Mouse (Mus musculus): Measurements from ENCODE around the gene Hecw1. TPM values are rescaled to one million over a fixed set of nuclear protein-coding genes. Genes with fewer than 3 reads are reported as not detected.
"Not testable (repeated sequence)": the region's sequence is repeated elsewhere in the genome, so short reads cannot be mapped to it uniquely, and the experiment has no call there.

Hecw1 gene
- total and polyA plus RNA-seq, 2 experiments = not detected

- Histone ChIP-seq H3K9ac (ENCODE audit: low read depth, low read length) (no peak overlapping the region), H3K4me3 (ENCODE audit: insufficient read depth, low read depth, low read length) (no peak overlapping the region), H3K36me3 (ENCODE audit: control insufficient read depth, insufficient read depth, low read length) (no peaks in the 10 kb centered on the region), H3K27me3 (ENCODE audit: control insufficient read depth, insufficient read depth, low read length) (no peaks in the 10 kb centered on the region), H3K27ac (replicated peaks; ENCODE audit: insufficient read depth, low read depth, low read length) (no peak overlapping the region), H3K79me2 (ENCODE audit: control insufficient read depth, insufficient read depth, low read length) (no peaks in the 10 kb centered on the region), H3K4me1 (ENCODE audit: control insufficient read depth, insufficient read depth, low read length) (no peaks in the 10 kb centered on the region)
- TF ChIP-seq CTCF (IDR thresholded peaks at IDR 0.05; ENCODE audit: low read depth, low read length) (no peak), POLR2A (IDR thresholded peaks at IDR 0.05; ENCODE audit: extremely low read depth, insufficient read depth, low read length) (no peak)
- DNase-seq (ENCODE audit: extremely low read depth, low read depth, low spot score) = no peak
Measured at GRCm38 (mm10) chr13:14271476-14271875, 251.6 kb downstream of the Hecw1 start.

DNA sequence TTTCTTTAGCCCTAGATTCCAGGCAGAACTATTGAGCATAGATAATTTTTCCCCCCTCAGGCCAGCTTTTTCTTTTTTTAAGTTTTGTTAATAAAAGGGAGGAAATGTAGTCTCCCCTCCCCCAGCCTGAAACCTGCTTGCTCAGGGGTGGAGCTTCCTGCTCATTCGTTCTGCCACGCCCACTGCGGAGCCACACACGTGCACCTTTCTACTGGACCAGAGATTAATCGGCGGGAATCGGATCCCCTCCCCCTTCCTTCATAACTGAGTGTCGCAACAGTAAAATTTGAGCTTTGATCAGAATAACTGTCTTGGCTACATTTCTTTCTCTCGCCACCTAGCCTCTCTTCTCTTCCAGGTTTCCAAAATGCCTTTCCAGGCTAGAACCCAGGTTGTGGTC lies 262.1 kb downstream of the Hecw1 start:
- not testable (repeated sequence) for H3K36me3 ChIP-seq (ENCODE audit: control insufficient read depth, insufficient read depth, low read length); H3K27ac ChIP-seq (replicated peaks; ENCODE audit: insufficient read depth, low read depth, low read length); H3K79me2 ChIP-seq (ENCODE audit: control insufficient read depth, insufficient read depth, low read length); H3K27me3 ChIP-seq (ENCODE audit: control insufficient read depth, insufficient read depth, low read length); H3K4me3 ChIP-seq (ENCODE audit: insufficient read depth, low read depth, low read length); H3K9ac ChIP-seq (ENCODE audit: low read depth, low read length); H3K4me1 ChIP-seq (ENCODE audit: control insufficient read depth, insufficient read depth, low read length)
- WGBS = 44% methylated on average over 9 of the region's 9 CpGs
- peak; percentile 23 for DNase-seq (ENCODE audit: extremely low read depth, low read depth, low spot score)

- no peak for DNase-seq (ENCODE audit: extremely low read depth, low read depth, low spot score)
- WGBS = 61% methylated on average over 2 of the region's 2 CpGs
- TF ChIP-seq POLR2A (IDR thresholded peaks at IDR 0.05; ENCODE audit: extremely low read depth, insufficient read depth, low read length) = no peak
- no peak for TF ChIP-seq CTCF (IDR thresholded peaks at IDR 0.05; ENCODE audit: low read depth, low read length)
- H3K27me3 ChIP-seq (ENCODE audit: control insufficient read depth, insufficient read depth, low read length) = no peaks in the 10 kb centered on the region
- H3K4me1 ChIP-seq (ENCODE audit: control insufficient read depth, insufficient read depth, low read length) = no peaks in the 10 kb centered on the region
- H3K4me3 ChIP-seq (ENCODE audit: insufficient read depth, low read depth, low read length) = no peak overlapping the region
- no peak overlapping the region for H3K9ac ChIP-seq (ENCODE audit: low read depth, low read length)
- no peak overlapping the region for H3K27ac ChIP-seq (replicated peaks; ENCODE audit: insufficient read depth, low read depth, low read length)
- no peaks in the 10 kb centered on the region for H3K79me2 ChIP-seq (ENCODE audit: control insufficient read depth, insufficient read depth, low read length)
- H3K36me3 ChIP-seq (ENCODE audit: control insufficient read depth, insufficient read depth, low read length) = no peaks in the 10 kb centered on the region
Measured at GRCm38 (mm10) chr13:14245946-14246345, 277.1 kb downstream of the Hecw1 start.

- Histone ChIP-seq H3K79me2 (ENCODE audit: control insufficient read depth, insufficient read depth, low read length) (no peaks in the 10 kb centered on the region; the same call in 1 of the 2 replicates), H3K4me3 (ENCODE audit: insufficient read depth, low read depth, low read length) (no peak overlapping the region), H3K27me3 (ENCODE audit: control insufficient read depth, insufficient read depth, low read length) (no peaks in the 10 kb centered on the region), H3K27ac (replicated peaks; ENCODE audit: insufficient read depth, low read depth, low read length) (no peak overlapping the region), H3K9ac (ENCODE audit: low read depth, low read length) (no peak overlapping the region), H3K36me3 (ENCODE audit: control insufficient read depth, insufficient read depth, low read length) (peaks cover 13% of the 10 kb centered on the region), H3K4me1 (ENCODE audit: control insufficient read depth, insufficient read depth, low read length) (peaks cover 5% of the 10 kb centered on the region)
- TF ChIP-seq POLR2A (IDR thresholded peaks at IDR 0.05; ENCODE audit: extremely low read depth, insufficient read depth, low read length) (no peak), CTCF (IDR thresholded peaks at IDR 0.05; ENCODE audit: low read depth, low read length) (no peak)
- WGBS = 69% methylated on average over 3 of the region's 3 CpGs
- DNase-seq (ENCODE audit: extremely low read depth, low read depth, low spot score) = peak; percentile 29
Measured at GRCm38 (mm10) chr13:14179669-14180068, 343.4 kb downstream of the Hecw1 start.

- WGBS = 85% methylated on average over 1 of the region's 1 CpGs
- DNase-seq (ENCODE audit: extremely low read depth, low read depth, low spot score) = no peak
- Histone ChIP-seq H3K4me1 (ENCODE audit: control insufficient read depth, insufficient read depth, low read length) (peaks cover 5% of the 10 kb centered on the region), H3K27ac (replicated peaks; ENCODE audit: insufficient read depth, low read depth, low read length) (no peak overlapping the region), H3K4me3 (ENCODE audit: insufficient read depth, low read depth, low read length) (no peak overlapping the region), H3K36me3 (ENCODE audit: control insufficient read depth, insufficient read depth, low read length) (peaks cover 5% of the 10 kb centered on the region), H3K79me2 (ENCODE audit: control insufficient read depth, insufficient read depth, low read length) (no peaks in the 10 kb centered on the region; the same call in 1 of the 2 replicates), H3K9ac (ENCODE audit: low read depth, low read length) (no peak overlapping the region), H3K27me3 (ENCODE audit: control insufficient read depth, insufficient read depth, low read length) (no peaks in the 10 kb centered on the region)
- no peak for TF ChIP-seq POLR2A (IDR thresholded peaks at IDR 0.05; ENCODE audit: extremely low read depth, insufficient read depth, low read length)
- TF ChIP-seq CTCF (IDR thresholded peaks at IDR 0.05; ENCODE audit: low read depth, low read length) = no peak
Measured at GRCm38 (mm10) chr13:14177989-14178388, 345.0 kb downstream of the Hecw1 start.

Other genes starting within 250 kb of the Hecw1 start
- gene Mrpl32, start 89.9 kb upstream of the Hecw1 start, total RNA-seq (2014; rRNA removed) = 18.3 and 29.1 TPM in 2 replicates
- gene Mrpl32, start 89.9 kb upstream of the Hecw1 start, polyA plus RNA-seq (2012; rRNA removed) = 8.5 TPM in 2 replicates
- gene Psma2, start 90.0 kb upstream of the Hecw1 start, total RNA-seq (2014; rRNA removed) = 65.6 and 69.2 TPM in 2 replicates
- gene Psma2, start 90.0 kb upstream of the Hecw1 start, polyA plus RNA-seq (2012; rRNA removed) = 32.8 and 33.0 TPM in 2 replicates
- gene AW209491, start 106.9 kb upstream of the Hecw1 start, total RNA-seq (2014; rRNA removed) = 7.3 and 8.9 TPM in 2 replicates
- 5.1 and 5.3 TPM in 2 replicates for gene AW209491, start 106.9 kb upstream of the Hecw1 start, polyA plus RNA-seq (2012; rRNA removed)